Mouse (Mus musculus) intestine, postnatal 0 days (tissue): Measurements from ENCODE around the gene Sipa1l1. TPM values are rescaled to one million over a fixed set of nuclear protein-coding genes. Genes with fewer than 3 reads are reported as not detected.

Source experiments
- ATAC-seq: fragments of 200-750 bp; cut with Nextera tagmentation; 2 replicates; pipeline ENCODE4 v1.8.0; 2017; ENCODE audit warnings: mild to moderate bottlenecking, moderate TSS enrichment, moderate library complexity
- H3K27ac ChIP-seq: fragments of 300-500 bp; sonication (generic); 2 replicates; pipeline ENCODE4 v1.5.1; 2014; ENCODE audit warnings: mild to moderate bottlenecking, low read depth, low read length, moderate library complexity
- H3K27me3 ChIP-seq: fragments of 300-500 bp; sonication (generic); replicated peaks from 2 replicates; pipeline ENCODE4 v1.6.1; 2014; ENCODE audit warnings: low read length, mixed read lengths; ENCODE audit not compliant: control insufficient read depth, insufficient read depth
- H3K36me3 ChIP-seq: fragments of 300-500 bp; sonication (generic); 2 replicates; pipeline ENCODE4 v1.6.1; 2014; ENCODE audit warnings: mild to moderate bottlenecking, moderate library complexity; ENCODE audit not compliant: control insufficient read depth, insufficient read depth
- H3K4me1 ChIP-seq: fragments of 300-500 bp; sonication (generic); replicated peaks from 2 replicates; pipeline ENCODE4 v1.6.1; 2014; ENCODE audit warnings: antibody characterized with exemption, low read length, mixed read lengths; ENCODE audit not compliant: control insufficient read depth, insufficient read depth
- H3K4me2 ChIP-seq: fragments of 300-500 bp; sonication (generic); replicated peaks from 2 replicates; pipeline ENCODE4 v1.6.1; 2014; ENCODE audit warnings: low read depth, mild to moderate bottlenecking, moderate library complexity
- H3K4me3 ChIP-seq: fragments of 300-500 bp; sonication (generic); 2 replicates; pipeline ENCODE4 v1.5.1; 2014; ENCODE audit warnings: low read depth, low read length
- H3K9ac ChIP-seq: fragments of 300-500 bp; sonication (generic); 2 replicates; pipeline ENCODE4 v1.6.1; 2014; ENCODE audit warnings: mild to moderate bottlenecking, low read depth, low read length
- H3K9me3 ChIP-seq: fragments of 300-500 bp; sonication (generic); 2 replicates; pipeline ENCODE4 v1.6.1; 2016; ENCODE audit warnings: mixed run types; ENCODE audit not compliant: control insufficient read depth
- CTCF ChIP-seq: sonication (generic); IDR thresholded peaks from 2 replicates; pipeline ENCODE4 v1.5.1; 2016; ENCODE audit warnings: low read depth, mild to moderate bottlenecking, control low read depth, antibody characterized with exemption, moderate library complexity
- WGBS: fragments of 180-500 bp; shearing (Covaris S2); extraction: QIAGEN DNeasy Blood & Tissue Kit; methylation state at CpG from one replicate; pipeline ENCODE4 v1.1.7; 2014; 5-methylcytosine and 5-hydroxymethylcytosine counted together
- polyA plus RNA-seq: library from polyadenylated mRNA; unstranded; fragments of >200 nt; fragmentation: Nextera tagmentation; extraction: Ambion mirVana; gene quantifications from 2 replicates; pipeline ENCODE4 v1.2.1, GENCODE M21; 2015

Sipa1l1 gene
- polyA plus RNA-seq, 1 experiment from 2014 or later: 10.2 TPM

GRCm38 (mm10) chr12:82470362-82470936 lies 301.3 kb downstream of the Sipa1l1 start:
- WGBS: 1% methylated on average over 18 of the region's 18 CpGs
- H3K4me1 ChIP-seq: no peaks in the 10 kb centered on the region
- H3K9me3 ChIP-seq: no peaks in the 10 kb centered on the region
- TF ChIP-seq CTCF: no peak
- ATAC-seq: peak; percentile 63
- H3K27ac ChIP-seq: peak overlapping the region; percentile 76; the same call in 1 of the 2 replicates
- no peak overlapping the region; the same call in 1 of the 2 replicates for H3K9ac ChIP-seq
- peak overlapping the region; percentile 80 for H3K4me2 ChIP-seq
- H3K4me3 ChIP-seq: peak overlapping the region; percentile 53
- no peaks in the 10 kb centered on the region for H3K36me3 ChIP-seq
- no peaks in the 10 kb centered on the region for H3K27me3 ChIP-seq

- Histone ChIP-seq H3K9ac (no peak overlapping the region), H3K4me2 (no peak overlapping the region), H3K27ac (no peak overlapping the region), H3K4me3 (no peak overlapping the region), H3K27me3 (no peaks in the 10 kb centered on the region), H3K9me3 (no peaks in the 10 kb centered on the region), H3K4me1 (no peaks in the 10 kb centered on the region), H3K36me3 (no peaks in the 10 kb centered on the region)
- no peak for TF ChIP-seq CTCF
- ATAC-seq: no peak
- WGBS: 82% methylated on average over 3 of the region's 3 CpGs
Measured at GRCm38 (mm10) chr12:82472796-82473195, 303.7 kb downstream of the Sipa1l1 start.

GRCm38 (mm10) chr12:82473238-82473637 lies 304.1 kb downstream of the Sipa1l1 start:
- WGBS: 75% methylated on average over 4 of the region's 4 CpGs
- ATAC-seq: no peak

GRCm38 (mm10) chr12:82474409-82474808 lies 305.3 kb downstream of the Sipa1l1 start:
- no peak overlapping the region for H3K4me3 ChIP-seq
- H3K9ac ChIP-seq: no peak overlapping the region
- no peak overlapping the region for H3K4me2 ChIP-seq
- H3K36me3 ChIP-seq: no peaks in the 10 kb centered on the region
- no peaks in the 10 kb centered on the region for H3K4me1 ChIP-seq
- 81% methylated on average over 4 of the region's 4 CpGs for WGBS
- ATAC-seq: no peak
- H3K27me3 ChIP-seq: no peaks in the 10 kb centered on the region
- no peaks in the 10 kb centered on the region for H3K9me3 ChIP-seq
- H3K27ac ChIP-seq: no peak overlapping the region
- no peak for TF ChIP-seq CTCF

More at GRCm38 (mm10) chr12:82473238-82473637, 304.1 kb downstream of the Sipa1l1 start:
- no peak overlapping the region for H3K4me3 ChIP-seq
- no peak overlapping the region for H3K4me2 ChIP-seq
- no peaks in the 10 kb centered on the region for H3K9me3 ChIP-seq
- no peak overlapping the region for H3K27ac ChIP-seq
- no peaks in the 10 kb centered on the region for H3K27me3 ChIP-seq
- TF ChIP-seq CTCF: no peak
- no peak overlapping the region for H3K9ac ChIP-seq
- no peaks in the 10 kb centered on the region for H3K36me3 ChIP-seq
- no peaks in the 10 kb centered on the region for H3K4me1 ChIP-seq

GRCm38 (mm10) chr12:82476028-82476427 lies 306.9 kb downstream of the Sipa1l1 start:
- no peaks in the 10 kb centered on the region for H3K27me3 ChIP-seq
- 82% methylated on average over 10 of the region's 10 CpGs for WGBS
- no peak for ATAC-seq
- H3K9ac ChIP-seq: no peak overlapping the region
- H3K4me2 ChIP-seq: no peak overlapping the region
- H3K9me3 ChIP-seq: no peaks in the 10 kb centered on the region
- no peaks in the 10 kb centered on the region for H3K4me1 ChIP-seq
- H3K27ac ChIP-seq: no peak overlapping the region
- no peak for TF ChIP-seq CTCF
- no peaks in the 10 kb centered on the region for H3K36me3 ChIP-seq
- no peak overlapping the region for H3K4me3 ChIP-seq

- ATAC-seq: no peak
- 54% methylated on average over 2 of the region's 2 CpGs for WGBS
- Histone ChIP-seq H3K4me1 (no peaks in the 10 kb centered on the region), H3K4me2 (no peak overlapping the region), H3K27ac (no peak overlapping the region), H3K27me3 (no peaks in the 10 kb centered on the region), H3K36me3 (no peaks in the 10 kb centered on the region), H3K9me3 (no peaks in the 10 kb centered on the region), H3K9ac (no peak overlapping the region), H3K4me3 (no peak overlapping the region)
- no peak for TF ChIP-seq CTCF
Measured at GRCm38 (mm10) chr12:82476580-82476979, 307.5 kb downstream of the Sipa1l1 start.

- Histone ChIP-seq H3K9ac (no peak overlapping the region), H3K27ac (no peak overlapping the region), H3K27me3 (no peaks in the 10 kb centered on the region), H3K36me3 (no peaks in the 10 kb centered on the region), H3K4me3 (no peak overlapping the region), H3K4me2 (no peak overlapping the region), H3K4me1 (no peaks in the 10 kb centered on the region), H3K9me3 (no peaks in the 10 kb centered on the region)
- WGBS: 53% methylated on average over 5 of the region's 5 CpGs
- ATAC-seq: no peak
- no peak for TF ChIP-seq CTCF
Measured at GRCm38 (mm10) chr12:82477826-82478225, 308.7 kb downstream of the Sipa1l1 start.
